Mouse (Mus musculus): ENCODE data around the gene Snx29.

The Snx29 gene

DNA sequence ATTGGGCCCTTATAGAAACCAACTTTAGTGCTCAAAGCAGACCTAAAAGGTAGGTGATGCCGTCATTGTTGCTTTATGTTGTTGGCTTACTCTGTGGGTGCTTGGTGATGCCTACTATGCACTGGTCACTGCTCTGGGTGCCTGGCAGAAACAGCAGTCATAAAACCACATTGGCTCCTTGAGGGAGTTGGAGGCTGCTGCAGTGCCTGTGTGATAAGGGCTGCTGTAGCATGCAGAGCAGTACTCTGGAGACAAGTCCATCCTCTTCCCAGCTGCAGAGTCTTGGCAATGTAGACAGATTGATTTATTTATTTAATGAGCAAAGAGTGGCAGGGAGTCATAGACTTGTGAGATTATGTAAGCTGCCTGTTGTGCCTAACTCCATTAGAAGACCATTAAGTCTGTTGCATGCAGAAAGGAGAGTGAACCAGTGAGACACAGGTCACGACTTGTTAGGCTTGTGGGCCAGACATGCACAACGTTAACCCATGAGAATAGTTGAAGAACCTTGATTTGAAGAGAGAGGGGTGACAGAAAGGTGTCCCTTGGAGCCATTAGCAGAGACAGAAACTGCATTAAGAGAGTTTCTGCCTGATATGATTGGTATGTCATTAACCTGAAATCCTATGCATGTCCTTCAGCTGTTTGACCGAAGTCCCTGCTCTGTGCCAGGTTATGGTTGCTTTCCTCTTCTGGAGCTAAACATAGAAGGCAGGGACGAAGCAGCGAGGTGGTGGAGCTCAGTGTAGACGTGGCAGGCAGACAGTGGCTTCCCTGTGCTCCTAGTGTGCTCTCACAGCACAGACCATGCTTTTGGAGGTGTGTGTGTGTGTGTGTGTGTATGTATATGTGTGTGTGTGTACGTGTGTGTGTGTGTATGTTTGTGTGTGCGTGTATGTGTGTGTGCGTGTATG is 267.3 kb downstream of the Snx29 start:
- DNase-seq (ENCODE audit: low spot score) = no peak

DNA sequence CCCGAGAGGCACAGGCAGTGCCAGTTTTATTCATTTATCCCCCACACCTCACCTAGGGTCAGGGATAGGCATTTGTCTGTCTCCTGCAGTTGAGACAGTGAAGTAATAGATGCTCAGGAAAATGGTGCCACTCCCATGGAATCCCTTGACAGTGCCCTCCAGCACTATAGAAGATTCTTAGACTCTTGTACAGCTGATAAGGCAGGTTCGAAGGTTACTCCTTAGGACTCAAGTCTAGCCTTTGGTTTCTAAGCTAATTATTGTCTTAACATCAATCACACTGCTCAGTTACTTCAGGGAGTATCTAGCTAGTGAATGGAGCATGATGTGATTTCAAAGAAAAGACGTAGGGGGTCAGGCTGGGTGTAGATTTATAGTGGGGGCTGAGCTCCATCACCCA is 273.9 kb downstream of the Snx29 start:
- no peak for DNase-seq (ENCODE audit: low spot score)

DNA sequence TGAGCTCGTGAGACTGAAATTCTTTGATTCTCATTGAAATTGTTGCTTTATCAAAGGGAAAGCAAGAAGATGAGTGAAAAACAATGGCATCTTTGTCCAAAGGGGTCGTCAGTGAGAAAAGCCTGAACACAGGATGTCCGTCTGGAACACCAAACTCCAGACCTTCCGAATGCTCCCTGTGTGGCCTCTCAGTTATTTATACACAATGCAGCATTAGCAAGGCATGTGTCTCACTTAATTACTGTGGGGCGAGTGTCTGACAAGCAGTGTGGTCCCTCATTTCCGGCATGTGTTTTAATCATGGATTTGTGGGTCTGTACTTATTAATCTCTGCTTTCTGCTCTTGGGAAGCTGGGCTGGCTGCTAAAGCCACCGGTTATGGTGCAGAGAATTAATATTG is 275.1 kb downstream of the Snx29 start:
- no peak for DNase-seq (ENCODE audit: low spot score)

DNA sequence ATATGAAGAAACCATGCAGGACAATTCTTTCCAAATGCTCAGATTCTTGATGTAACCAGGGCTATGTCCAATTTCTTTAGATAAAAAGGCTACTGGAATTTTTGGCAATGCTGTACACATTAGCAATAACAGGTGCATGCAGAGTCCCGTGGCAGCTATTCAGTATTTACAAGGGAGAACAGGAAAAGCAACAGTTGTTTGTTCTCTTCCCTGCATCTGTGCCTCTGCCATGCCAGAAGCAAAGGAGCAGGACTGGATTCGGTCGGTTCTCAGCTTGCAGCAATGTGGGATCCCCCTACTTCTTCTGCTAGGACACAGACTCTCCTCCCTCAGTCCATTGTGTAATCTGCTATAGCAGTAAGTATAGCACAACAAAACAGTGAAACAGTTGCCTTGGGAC is 276.8 kb downstream of the Snx29 start:
- DNase-seq (ENCODE audit: low spot score) = no peak

DNA sequence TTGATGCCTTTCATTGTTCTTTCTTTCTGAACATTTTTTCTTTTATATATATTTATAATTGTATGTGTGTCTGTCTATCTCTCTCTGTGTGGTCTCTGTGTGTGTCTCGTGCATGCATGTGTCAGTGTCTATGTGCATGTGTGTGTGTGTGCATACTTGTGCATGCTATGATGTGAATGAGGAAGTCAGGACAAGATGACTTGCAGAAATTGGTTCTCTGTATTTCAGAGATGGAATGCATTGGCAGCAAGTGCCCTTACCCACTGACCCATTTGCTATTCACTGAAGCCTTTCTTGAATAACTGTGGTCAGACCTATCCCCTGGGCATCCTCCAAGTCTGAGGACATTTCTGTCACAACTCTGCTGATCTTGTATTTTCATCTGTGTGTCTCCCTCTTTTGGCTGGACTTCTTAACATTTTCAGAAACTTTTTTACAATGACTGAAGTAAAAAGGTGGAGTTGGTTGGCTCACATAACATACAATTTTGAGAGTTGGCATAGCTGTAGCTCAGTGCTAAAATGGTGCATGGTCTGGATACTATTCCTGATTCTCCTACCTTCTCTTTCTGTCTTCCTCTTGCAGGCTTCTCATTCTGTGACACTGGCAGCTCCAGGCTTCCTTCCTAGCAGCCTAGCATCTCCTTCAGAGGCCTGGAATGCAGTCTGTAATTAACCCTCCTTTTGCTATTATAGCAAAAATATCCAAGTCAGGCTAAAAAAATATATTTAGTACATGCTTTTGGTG is 278.8 kb downstream of the Snx29 start:
- DNase-seq (ENCODE audit: low spot score) = no peak

DNA sequence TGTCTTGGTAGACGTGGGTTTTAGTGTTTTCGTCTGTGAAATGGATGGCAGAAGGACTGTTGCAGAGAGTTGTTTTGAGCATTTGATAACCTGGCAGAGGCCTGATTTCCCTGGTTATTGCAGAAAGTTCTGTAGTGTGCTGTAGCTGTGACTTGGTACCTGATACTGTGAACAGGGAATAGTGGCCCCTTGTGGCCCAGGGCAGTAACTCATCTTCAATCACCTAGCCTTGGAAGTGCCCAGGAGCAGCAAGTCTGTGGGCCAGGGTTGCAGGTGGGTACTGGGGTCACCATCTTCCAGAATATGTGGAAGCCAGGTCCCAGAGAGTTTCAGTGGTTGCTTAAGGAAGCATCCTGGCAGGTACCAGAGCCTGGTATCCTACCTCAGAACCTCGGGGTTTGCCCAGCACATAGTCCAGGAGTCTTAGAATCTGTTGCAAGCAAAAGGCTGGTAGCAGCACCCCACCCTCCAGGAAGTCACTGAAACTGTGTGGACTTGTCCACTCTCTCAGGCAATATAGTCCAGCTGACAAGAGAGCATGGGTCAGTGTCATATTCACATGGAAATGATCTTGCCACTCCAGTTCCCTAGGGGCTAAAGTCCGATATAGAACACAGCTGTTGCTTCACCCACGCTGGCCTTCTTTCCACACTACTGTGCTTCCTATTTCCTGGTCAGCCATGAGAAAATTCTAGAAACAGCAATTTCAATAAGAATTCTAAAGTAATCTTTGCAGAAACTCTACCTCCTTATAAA is 281.1 kb downstream of the Snx29 start:
- DNase-seq (ENCODE audit: low spot score) = peak; percentile 22

DNA sequence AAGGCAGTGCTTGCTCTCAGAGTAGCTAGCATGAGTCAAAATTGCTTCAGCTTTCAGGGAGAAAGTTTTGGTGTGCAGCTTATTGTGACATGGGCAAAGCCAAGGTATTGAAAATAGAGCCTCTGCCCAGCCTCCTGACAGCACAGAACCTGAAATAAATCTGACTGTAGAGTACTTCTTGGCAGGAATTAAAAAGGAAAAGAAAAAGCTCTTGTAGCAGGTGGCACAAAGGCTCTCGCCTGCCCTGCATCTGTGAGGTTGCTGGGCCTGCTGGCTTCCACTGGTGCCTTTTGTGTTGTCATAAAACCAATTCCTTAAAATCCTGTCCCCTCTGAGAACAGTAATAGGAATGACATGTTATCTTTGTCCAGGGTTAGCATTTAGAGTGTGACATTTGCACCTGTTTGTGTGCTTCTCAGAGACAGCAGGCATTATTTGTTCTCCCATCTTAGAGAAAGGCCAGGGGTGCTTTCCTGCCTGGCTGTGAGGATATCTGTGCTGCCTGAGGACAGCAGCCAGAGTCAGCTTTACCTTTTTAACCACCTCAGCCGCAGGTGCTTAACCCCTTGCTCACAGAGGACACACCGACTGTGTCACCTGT is 289.9 kb downstream of the Snx29 start:
- no peak for DNase-seq (ENCODE audit: low spot score)

DNA sequence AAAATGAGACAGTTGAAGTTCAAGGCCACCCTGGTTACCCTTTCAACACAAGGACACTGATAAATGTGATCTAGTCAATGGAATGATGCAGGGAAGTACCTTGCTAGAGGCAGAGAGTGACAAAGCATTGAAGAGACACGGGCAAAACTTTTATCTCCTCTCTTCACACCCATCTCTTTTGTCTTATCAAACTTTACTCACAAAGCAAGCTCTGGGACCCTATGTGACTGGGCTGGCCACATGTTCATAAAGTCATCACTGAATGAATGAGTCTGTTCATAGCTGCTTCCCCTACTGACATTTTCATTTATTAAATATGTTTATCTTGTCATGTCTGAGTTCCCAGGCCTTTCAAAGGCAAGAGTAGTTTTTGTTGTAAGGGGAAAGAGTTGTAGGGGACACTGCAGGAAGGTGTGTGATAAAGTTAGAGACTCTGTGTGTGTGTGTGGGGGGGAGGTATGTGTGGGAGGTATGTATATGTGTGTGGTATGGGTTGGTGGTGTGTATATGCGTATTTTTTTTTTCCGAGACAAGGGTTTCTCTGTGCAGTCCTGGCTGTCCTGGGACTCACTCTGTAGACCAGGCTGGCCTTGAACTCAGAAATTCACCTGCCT is 291.8 kb downstream of the Snx29 start:
- no peak for DNase-seq (ENCODE audit: low spot score)

DNA sequence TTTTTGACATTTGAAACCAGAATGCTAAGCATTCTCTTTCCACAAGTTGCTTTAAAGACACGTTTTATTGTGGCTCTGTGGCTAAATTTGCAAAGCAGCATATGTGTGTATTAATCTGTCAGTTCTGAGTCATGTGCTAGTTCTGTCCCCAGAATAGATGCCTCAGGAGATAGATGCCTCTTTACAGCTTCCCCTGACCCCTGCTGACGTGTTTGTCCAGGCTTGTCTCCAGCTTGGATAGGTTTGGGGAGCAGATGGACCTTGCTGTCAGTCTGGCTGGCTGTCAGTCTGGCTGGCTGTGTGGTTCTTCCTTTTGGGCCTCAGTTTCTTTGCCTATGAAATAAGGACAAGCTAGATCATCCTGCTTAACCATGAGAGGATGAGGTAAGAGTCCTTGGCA is 292.9 kb downstream of the Snx29 start:
- no peak for DNase-seq (ENCODE audit: low spot score)

DNA sequence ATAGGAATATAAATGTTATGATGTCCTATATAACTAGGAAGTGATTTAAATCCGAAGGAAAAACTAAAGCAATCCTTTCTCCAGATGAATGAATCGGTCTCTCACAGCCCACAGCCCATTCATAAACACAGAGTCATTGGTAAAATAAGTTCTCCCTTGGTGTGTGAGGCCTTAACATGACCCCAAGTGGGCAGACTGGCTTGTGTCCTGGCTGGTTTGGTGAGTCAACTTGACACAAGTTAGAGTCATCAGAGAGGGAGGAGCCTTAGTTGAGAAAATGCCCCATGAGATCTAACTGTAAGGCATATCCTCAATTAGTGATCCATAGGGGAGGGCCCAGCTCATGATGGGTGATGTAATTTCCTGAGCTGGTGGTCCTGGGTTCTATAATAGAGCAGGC is 297.2 kb downstream of the Snx29 start:
- DNase-seq (ENCODE audit: low spot score) = no peak

DNA sequence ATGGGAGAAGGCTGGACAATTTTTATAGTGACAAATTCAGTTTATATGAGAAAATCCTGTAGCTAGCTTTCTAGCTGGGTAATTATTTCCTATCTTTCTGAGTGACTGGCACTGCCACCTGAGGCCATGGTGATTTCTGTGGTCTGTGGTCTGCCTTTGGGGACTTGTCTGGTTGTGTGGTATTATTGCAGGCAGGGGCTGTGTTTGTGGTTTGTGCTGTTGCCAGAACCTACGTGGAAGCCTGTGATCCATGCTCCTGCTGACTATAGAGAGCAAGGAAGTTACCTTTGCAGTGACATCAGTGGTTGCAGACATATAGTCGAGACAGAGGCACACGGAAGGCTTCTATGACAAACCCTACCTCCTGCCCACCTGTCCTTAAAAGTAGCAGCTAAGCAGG is 298.3 kb downstream of the Snx29 start:
- no peak for DNase-seq (ENCODE audit: low spot score)

DNA sequence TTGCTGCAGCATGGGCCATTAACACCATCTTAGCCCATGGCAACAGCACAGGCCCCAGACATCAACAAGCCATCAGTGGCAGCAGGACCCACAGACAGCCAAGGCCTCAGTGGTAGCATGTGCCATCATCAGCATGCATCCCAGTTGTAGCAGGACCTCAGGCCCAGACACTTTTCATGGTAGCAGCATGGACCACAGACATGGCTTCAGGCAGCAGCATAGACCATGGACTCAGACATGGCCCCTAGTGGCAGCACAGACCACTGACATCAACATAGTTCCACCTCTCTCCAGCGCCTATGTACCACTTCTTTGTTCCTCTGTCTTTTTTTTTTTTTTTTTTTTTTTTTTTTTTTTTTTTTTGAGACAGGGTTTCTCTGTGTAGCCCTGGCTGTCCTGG is 299.0 kb downstream of the Snx29 start:
- no peak for DNase-seq (ENCODE audit: low spot score)

DNA sequence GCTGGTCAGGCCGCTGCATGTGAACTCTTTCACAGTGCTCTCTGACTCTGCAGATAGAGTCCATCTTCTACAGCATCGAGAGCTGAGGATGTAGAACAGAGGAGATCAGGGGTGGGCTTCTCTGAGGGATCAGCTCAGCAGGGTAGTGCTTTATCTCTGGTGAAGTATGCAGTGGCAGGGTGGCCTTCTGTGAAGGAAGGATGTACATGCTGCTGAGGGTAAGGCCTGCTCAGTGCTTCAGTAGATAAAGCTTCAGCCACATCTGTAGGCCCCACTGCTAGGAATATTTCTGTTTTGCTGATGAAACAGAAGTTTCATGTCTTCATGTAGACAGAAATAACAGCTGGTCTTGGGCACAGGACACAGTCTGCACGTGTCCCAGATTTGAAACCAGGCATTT is 300.3 kb downstream of the Snx29 start:
- DNase-seq (ENCODE audit: low spot score) = no peak

DNA sequence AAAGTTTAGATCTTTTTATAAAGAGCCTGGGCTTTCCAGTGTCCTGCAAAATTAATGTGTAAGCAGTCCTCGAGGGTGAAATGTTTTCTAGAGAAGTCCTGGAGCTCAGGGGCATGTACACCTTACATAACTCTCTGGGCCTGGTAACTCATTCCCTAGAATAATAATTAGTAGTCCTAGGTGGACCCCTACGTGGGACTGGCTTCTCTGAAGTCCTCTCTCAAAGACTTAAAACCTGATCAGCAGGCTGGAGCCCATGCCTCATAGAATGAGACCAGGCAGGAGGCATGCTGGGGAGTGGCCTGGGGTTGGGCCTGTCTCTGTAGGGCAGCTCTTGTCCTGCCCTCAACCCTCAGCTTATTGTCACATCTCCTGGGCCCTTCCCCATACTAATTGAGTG is 301.4 kb downstream of the Snx29 start:
- DNase-seq (ENCODE audit: low spot score) = no peak

DNA sequence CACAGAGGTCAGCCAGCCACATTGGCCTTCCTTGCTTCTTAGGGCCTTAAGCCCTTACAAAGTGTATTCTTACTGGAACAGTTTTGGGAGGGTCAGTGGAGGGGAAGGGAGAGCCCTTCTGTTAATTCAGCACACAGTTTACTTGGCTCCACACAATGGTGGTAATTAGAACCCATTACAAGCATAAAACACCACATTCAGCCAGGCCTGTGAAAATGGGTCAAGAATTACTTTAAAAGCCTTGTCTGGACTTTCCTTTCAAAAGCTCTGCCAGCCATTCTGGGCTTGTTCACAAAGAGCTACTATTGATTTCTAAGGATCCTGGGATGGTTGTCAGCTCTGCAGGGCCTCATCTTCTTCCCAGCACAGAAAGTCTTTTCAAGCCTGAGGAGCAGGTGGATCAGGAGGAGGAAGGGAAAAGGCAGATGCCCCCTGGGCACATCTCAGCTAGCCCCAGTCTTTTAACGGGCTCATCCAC is 303.3 kb downstream of the Snx29 start:
- DNase-seq (ENCODE audit: low spot score) = no peak

DNA sequence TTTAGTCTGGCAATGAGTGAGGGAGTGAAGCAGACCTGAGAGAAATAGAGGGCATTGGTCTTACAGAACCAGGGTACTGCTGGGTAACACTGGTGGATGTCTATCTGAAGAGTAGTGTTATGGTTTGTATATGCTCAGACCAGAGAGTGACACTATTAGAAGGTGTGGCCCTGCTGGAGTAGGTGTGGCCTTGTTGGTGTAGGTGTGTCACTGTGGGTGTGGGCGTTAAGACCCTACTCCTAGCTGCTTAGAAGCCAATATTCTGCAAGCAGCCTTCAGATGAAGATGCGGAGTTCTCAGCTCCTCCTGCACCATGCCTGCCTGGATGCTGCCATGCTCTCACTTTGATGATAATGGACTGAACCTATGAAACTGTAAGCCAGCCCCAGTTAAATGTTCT is 303.9 kb downstream of the Snx29 start:
- DNase-seq (ENCODE audit: low spot score) = no peak

DNA sequence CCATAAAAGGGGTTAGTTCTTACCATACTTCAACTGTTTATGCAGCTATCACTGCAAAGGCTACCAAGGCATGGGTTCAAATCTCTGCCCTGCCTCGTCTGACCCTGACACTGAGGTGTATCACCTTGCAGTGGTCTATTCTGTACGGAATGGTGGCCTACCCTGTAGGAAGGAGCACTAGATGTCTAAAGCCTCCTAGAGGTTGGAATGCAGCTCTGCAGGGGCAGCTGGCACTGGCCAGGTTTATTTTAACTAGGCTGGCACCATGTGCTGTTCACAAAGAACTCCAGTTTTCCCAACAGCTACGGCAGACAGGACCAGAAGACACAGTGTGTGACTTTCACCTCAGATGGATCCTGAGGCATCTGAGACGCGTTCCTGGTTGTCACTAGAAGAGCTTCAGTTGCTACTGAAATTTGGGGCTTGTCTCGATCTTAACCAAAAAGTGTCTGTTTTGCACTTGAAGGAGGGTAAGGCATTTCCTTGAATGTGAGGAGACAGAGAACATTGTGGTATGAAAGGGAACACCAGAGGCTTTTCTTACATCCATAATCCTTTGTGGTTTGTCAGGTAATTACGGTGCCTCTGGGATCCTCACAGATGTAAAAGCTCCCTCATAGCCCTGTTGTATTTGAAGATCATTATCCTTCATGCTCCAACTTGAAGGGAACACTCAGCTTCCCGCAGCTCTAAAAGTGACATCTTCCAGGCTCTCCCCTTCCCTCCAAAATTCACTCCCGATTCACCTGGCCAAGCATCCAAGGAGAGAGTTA is 305.3 kb downstream of the Snx29 start:
- no peak for DNase-seq (ENCODE audit: low spot score)

DNA sequence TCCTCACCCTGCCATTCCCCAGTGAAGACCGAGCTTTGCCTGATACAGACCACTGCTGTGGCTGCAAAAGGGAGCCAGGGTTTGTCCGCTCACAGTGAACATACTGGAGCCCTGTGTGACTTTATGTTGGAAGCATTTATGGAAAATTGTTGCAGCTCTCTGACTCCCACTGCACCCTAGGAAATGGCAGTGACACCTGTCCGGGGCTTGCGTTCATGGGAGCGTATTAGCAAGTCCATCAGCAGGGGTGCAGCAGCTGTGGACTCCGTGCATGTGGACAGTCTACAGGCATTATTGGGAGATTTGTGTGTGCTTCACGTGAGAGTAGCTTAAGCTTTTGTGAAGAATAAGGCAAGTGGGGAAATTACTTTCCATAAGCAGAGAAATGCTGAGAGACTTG is 307.0 kb downstream of the Snx29 start:
- DNase-seq (ENCODE audit: low spot score) = no peak

DNA sequence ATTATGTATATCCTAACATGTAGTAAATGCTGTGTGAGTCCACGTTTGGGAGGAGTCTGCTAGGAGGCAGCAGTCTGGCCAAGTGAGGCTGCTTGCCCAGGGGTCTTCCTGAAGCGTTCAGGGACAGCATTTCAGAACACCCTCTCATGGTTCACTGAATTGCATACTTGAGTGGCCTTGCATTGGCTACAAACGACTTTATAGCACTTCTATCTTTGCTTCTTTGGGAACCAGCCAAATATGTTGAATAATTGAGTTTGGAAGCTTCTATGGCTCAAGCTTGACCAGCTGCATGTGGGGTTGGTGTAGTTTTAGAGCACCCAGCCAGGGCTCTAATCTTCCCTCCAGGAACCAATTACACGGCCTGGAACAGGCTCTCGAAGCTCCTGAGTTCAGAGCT is 307.8 kb downstream of the Snx29 start:
- DNase-seq (ENCODE audit: low spot score) = no peak

DNA sequence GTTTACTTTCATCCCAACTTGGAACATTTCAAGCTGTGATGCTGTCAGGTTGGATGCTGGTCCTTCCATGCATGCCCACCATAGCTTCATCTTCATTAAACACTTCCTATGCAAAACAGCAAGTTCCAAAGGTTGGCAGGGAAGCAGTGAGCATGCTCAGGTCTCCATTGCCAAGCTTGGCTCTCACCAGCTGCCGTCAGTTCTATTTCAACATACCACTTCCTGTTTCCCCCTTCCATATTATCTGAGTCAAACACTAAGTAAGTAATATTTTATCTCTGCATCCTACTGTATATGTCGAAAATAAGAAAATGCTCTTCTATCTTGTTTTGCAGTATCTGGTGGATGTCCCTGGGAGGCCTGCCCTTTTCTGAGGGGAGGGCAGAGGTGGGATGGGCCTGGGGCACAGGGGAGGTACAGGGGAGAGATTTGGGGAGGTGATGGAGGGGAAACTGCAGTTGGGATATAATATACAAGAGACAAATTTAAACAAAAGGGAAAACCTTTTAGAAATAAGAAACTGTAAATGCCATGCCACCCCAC is 309.6 kb downstream of the Snx29 start:
- no peak for DNase-seq (ENCODE audit: low spot score)

Measured in ovary, postnatal 14 days (tissue).